Mouse (Mus musculus) adrenal gland, adult 10 weeks (tissue): Measurements from ENCODE around the gene BC003965. TPM values are rescaled to one million over a fixed set of nuclear protein-coding genes. Genes with fewer than 3 reads are reported as not detected.

Experiments
- polyA plus RNA-seq: library from polyadenylated mRNA; stranded (reverse); fragments of 350-450 nt; fragmentation: Illumina TruSeq; extraction: RNeasy Lipid Tissue Mini Kit (QIAGEN cat#74804); gene quantifications from one replicate; pipeline ENCODE4 v1.2.3, GENCODE M21; 2014; ENCODE audit warnings: low read depth, low replicate concordance

The BC003965 gene
- polyA plus RNA-seq = 26.4 TPM

GRCm38 (mm10) chr17:25184129-25184691 lies at the start of gene BC003965:
BC003965 (plus strand) TSS chr17:25184554.

DNA sequence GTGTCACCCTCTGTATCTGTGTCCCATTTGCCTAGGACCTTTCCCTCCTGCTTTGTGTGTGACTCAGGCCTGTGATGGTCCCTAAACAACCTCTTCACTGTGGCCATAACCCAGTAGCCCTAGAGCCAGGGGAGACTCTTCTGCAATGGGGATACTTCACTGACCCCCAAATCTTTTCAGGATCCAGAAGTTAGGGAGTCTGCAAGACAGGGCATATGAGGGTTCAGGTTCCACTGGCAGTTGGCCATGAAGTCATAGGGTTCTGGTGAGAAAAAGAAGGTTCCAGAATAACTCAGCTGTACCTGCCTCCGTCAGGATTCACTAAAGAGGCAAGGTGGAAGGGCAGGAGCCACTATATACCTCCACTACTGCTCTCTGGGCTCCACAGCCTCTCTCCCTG lies 22.2 kb upstream of the BC003965 start, which contains the start of gene Ccdc154:
TSS of gene Ccdc154 (plus strand) at position 301 of the 400 bp plus-strand sequence.

DNA sequence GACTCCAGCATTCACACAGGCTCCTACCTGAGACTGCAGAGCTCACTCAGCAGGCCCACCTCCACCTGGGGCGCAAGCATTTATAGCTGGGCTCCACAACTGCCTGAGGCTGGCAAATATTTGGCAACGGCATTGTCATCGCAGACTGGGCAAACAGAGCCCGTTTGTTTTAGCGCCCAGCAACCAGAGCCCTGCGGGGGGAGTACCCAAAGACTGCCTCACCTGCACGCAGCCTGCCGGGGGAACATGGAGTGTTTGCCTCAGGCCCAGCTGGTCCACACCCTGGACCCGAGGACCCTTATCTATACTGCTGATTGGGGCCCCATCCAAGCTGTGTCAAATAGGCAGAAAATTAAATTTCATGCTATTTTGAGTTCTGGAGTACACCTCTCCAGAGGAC lies 8.9 kb upstream of the BC003965 start, which contains the start of gene Gm38655:
TSS of gene Gm38655 (minus strand) at position 61 of the 400 bp plus-strand sequence.

GRCm38 (mm10) chr17:25188150-25189031 lies 4.0 kb downstream of the BC003965 start, which contains the start of gene Unkl:
Unkl (plus strand) TSS chr17:25188397.

Other genes starting within 250 kb of the BC003965 start
- gene Mapk8ip3, start 247.6 kb upstream of the BC003965 start, polyA plus RNA-seq = 11.4 TPM
- 27.1 TPM for gene Jpt2, start 223.9 kb upstream of the BC003965 start, polyA plus RNA-seq
- gene Cramp1l, start 168.8 kb upstream of the BC003965 start, polyA plus RNA-seq = 8.4 TPM
- gene Ift140, start 168.5 kb upstream of the BC003965 start, polyA plus RNA-seq = 19.1 TPM
- gene Tmem204, start 101.0 kb upstream of the BC003965 start, polyA plus RNA-seq = 16.2 TPM
- 0.93 TPM for gene Telo2, start 68.6 kb upstream of the BC003965 start, polyA plus RNA-seq
- gene Ptx4, start 63.8 kb upstream of the BC003965 start, polyA plus RNA-seq = not detected
- 5.0 TPM for gene Clcn7, start 51.2 kb upstream of the BC003965 start, polyA plus RNA-seq
- not detected for gene Ccdc154, start 22.1 kb upstream of the BC003965 start, polyA plus RNA-seq
- gene Gm38655, start 9.1 kb upstream of the BC003965 start, polyA plus RNA-seq = not detected
- gene Unkl, start 3.8 kb downstream of the BC003965 start, polyA plus RNA-seq = 20.4 TPM
- gene Gnptg, start 55.6 kb downstream of the BC003965 start, polyA plus RNA-seq = 16.7 TPM
- gene Tsr3, start 55.6 kb downstream of the BC003965 start, polyA plus RNA-seq = 5.5 TPM
- gene Baiap3, start 71.8 kb downstream of the BC003965 start, polyA plus RNA-seq = 1.1 TPM
- gene Ube2i, start 90.1 kb downstream of the BC003965 start, polyA plus RNA-seq = 280 TPM
- not detected for gene Prss34, start 113.8 kb downstream of the BC003965 start, polyA plus RNA-seq
- gene Prss28, start 124.1 kb downstream of the BC003965 start, polyA plus RNA-seq = not detected
- not detected for gene Prss29, start 134.1 kb downstream of the BC003965 start, polyA plus RNA-seq
- gene Tpsab1, start 161.0 kb downstream of the BC003965 start, polyA plus RNA-seq = not detected
- not detected for gene Tpsb2, start 181.8 kb downstream of the BC003965 start, polyA plus RNA-seq
- gene Tpsg1, start 184.7 kb downstream of the BC003965 start, polyA plus RNA-seq = not detected
- 3.8 TPM for gene Cacna1h, start 249.2 kb downstream of the BC003965 start, polyA plus RNA-seq